Mouse (Mus musculus) spleen, postnatal 14 days (tissue): Measurements from ENCODE around the gene Pou3f3.

Experiments used
- DNase-seq, 2 experiments: peaks; one replicate each; pipeline ENCODE4 v3.0.0; 2021 to 2022; ENCODE audit warnings: low spot score in 2 of 2

The Pou3f3 gene

DNA sequence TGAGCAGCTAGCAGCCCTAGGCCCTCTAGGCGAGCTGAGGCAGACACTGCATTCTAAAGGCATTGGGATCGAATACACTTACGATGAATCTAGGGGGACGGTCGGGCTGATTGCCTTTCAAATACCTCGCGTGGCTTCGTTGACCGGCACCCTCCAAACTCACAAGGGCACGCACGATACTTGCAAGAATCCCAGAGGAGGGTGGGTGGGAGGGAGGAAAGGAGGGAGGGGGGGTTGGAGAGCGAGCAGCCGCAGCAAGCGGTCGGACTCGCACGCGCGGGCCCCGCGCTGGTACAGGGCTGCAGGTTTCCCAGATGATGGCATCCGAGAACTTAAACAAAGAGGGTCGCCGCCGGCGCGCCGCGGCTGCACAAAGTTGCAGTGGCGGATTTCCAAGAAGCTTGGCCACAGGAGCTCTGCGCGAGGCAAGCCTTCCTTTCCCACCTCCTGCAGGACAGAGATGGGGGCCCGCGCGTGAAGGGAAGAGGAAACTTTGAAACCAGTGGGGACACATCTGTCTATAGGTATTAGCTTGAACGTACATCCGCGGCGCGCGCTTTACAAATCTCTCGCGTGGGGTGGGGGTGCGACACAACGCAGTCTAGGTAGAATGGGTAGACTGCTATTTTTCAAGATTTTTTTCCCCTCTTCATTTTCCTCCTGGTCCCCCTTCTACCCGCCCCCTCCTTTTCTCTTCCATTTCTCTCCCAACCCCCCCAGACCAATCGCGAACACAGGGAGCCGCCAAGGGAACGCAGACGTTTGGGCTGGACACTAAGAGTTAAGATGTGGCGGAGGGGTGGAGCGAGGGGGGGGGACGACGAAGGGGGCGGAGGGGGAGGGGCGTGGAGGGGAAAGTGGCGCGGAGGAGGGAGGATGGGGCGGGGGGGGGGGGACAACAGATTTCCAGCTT lies 647 bp upstream of the Pou3f3 start:
- no peak for DNase-seq

DNA sequence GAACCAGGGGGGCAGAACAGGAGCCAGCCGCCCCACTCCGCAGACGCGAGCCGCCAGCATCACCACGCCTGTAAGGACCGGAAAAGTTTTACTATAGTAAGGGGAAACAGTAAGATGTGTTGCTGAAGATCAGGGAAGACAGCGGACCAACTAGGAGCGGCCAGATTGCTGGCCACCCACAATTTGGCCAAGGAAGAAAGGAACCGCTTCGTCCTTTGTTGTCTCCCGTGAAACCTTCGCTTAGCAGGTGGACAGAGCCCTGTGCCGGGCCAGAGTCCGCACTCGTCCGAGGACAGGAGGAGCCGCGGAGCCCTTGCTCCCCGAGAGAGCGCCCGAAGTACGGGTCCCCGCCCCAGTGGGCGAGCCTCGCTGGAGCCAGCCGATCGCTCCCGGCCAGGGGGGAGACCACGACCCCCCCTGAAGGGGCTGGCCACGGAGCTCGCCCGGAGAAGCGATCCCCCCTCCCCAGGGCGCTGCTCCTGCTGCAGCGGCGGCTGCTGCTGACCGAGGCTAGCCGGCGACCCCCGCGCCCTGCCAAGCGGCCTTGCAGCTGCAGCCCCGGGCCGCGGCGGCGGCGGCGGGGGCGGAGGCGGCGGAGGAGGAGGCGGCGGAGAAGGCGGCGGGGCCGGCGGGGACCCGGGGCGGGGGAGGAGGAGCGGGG lies 933 bp downstream of the Pou3f3 start:
- DNase-seq: no peak

DNA sequence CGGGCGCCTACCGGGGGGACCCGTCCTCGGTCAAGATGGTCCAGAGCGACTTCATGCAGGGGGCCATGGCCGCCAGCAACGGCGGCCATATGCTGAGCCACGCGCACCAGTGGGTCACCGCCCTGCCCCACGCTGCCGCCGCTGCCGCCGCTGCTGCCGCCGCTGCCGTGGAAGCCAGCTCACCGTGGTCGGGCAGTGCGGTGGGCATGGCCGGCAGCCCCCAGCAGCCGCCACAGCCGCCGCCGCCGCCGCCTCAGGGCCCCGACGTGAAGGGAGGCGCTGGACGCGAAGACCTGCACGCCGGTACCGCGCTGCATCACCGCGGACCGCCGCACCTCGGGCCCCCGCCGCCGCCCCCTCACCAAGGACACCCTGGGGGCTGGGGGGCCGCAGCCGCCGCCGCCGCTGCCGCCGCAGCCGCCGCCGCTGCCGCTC lies 1.8 kb downstream of the Pou3f3 start:
- no peak for DNase-seq

DNA sequence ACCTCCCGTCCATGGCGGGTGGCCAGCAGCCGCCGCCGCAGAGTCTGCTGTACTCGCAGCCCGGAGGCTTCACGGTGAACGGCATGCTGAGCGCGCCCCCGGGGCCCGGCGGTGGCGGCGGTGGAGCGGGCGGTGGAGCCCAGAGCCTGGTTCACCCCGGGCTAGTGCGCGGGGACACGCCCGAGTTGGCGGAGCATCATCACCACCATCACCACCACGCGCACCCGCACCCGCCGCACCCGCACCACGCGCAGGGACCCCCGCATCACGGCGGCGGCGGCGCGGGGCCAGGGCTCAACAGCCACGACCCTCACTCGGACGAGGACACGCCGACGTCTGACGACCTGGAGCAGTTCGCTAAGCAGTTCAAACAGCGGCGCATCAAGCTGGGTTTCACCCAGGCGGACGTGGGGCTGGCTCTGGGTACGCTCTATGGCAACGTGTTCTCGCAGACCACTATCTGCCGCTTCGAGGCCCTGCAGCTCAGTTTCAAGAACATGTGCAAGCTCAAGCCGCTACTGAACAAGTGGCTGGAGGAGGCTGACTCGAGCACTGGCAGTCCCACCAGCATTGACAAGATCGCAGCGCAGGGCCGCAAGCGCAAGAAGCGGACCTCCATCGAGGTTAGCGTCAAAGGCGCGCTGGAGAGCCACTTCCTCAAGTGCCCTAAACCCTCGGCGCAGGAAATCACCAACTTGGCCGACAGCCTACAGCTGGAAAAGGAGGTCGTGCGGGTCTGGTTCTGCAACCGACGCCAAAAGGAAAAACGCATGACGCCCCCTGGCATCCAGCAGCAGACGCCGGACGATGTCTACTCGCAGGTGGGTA lies 2.4 kb downstream of the Pou3f3 start:
- no peak for DNase-seq

DNA sequence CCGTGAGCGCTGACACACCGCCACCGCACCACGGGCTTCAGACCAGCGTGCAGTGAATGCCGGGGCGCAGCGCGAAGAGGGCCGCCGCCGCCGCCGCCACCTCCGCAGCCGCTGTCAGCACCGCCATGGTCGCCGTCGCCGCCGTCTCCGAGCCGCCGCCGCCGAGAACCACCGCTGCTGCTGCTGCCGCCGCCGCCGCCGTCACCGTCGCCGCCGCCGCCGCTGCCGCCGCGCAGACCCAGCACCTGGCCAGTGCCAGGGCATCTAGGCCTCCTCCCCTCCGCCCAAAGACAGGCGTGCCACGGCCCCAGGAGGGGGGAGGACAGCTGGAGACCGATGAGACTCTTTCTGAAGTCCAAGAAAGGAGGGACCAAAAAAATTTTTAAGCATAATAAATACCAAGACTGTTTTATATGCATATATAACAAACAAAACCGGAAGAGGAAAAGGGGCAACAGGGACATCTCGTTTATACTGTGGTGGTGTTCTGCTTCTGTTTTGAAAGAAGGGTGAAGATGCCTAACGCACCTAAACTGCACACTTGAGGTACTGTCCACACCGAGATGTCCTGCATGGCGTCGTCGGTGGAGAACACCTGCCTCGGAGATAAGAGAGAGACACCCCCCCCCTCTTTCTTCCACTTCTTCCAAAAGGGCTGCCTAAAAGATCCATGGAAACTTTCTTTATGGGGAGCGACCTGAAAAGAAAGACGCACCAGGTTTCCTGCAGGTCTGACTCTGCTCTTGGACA lies 3.2 kb downstream of the Pou3f3 start:
- no peak for DNase-seq

DNA sequence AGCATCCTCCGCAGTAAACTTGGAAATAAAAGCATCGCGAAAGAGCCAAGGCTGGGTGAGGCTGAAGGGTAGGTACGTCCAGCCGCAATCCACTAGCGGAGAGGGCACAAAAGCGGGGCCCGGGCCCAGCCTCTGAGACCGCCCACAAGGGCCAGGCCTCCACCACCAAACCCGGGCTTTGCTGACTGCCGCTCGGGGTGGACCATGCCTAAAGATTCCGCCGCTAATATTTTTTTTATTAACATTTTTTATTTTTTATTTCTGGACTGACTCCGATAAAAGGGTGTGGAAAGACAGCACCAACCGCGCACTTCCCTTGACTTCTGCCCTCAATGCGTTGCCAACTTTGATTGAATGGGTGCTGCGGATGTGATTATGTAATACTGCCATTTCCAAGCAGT lies 3.9 kb downstream of the Pou3f3 start:
- no peak for DNase-seq

DNA sequence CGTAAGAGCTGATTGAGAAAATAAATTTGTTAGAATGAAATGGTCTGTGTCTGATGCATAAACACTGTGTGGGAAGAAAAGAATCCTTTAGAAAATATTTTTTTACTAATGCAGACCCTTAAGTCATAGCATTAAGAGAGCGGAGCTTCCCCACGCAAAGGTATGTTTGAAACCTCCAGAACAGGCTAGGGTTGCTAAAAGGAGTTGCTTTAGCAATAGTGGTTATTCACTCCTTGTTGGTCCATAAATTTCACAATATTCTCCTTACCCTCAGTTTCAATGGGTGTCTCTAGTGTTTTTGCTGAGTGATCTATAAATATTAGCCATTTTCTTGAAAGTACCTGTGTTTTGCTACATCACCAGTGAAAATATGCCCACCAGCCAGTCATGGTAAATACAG lies 4.6 kb downstream of the Pou3f3 start:
- DNase-seq: no peak

DNA sequence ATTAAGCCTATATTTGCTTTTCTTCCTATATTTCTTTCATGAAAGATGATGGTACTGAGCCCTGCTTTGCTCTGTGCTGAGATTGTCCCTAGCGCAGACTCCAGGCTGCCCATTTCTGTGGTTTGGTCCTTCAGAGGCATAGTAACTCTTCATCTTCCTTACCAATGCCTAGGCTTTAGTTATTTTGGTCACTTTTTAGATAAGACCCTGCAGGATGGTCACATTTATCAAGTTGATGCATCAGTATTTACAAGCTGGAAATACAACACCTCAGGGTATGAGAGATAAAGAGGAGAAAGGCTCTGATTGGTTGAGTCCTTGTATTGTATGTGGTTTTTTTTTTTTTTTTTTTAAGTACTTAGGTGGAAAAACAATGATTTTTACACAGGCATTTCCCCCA lies 5.2 kb downstream of the Pou3f3 start:
- DNase-seq: no peak

DNA sequence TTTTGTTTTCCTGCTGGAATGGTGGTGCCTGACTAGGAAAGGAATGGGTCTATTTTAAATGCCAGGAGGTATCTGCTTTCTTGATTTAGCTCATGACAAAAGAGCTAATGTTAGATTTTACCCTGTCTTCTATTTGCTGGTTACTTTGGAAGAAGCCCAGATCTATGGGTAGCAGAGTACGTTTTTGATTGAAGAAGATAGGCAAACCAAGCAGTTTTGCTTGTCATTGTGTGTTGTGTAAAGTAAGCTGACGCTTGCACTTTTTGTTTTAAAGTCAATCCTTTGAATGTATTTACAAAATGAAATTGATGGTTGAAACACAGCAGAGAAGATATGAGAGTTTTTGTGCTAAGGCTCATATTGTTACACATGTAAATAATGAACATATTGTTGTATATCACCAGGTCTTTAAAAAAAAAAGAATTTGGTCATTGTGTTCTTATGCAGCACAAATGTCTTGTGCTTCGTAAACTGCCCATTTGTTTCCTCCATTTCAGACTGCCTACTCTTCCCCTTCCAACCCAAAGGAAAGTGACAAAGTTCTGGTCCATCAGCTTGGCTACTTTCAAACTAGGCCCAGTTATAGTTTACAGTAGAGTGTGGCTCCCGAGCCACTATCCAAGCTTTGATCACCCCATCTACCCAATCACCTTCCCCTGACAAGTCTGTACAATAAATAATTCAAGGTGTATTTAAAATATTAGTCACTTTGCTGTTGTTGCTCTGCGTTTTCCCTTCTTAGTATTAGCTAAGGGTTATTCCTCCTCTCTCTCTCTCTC lies 6.5 kb downstream of the Pou3f3 start:
- no peak for DNase-seq

DNA sequence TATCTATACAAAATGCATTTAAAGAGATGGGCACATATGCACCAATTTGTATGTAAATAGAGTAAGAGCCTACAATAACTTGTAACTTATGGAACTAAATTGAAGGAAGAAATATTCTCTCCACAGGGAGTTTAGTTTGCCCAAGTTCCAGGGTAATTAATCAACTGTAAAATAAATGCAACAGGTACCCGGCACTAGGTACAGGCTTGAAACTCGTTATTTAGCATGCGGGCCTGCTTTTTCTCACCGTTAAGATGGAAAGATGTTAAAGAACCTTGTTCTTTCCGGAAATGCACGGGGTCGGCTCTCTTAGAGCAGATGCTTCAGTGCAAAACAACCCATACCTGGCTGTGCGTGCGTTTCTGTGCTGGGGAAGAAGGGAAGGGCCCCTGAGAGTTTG lies 7.4 kb downstream of the Pou3f3 start:
- no peak for DNase-seq

DNA sequence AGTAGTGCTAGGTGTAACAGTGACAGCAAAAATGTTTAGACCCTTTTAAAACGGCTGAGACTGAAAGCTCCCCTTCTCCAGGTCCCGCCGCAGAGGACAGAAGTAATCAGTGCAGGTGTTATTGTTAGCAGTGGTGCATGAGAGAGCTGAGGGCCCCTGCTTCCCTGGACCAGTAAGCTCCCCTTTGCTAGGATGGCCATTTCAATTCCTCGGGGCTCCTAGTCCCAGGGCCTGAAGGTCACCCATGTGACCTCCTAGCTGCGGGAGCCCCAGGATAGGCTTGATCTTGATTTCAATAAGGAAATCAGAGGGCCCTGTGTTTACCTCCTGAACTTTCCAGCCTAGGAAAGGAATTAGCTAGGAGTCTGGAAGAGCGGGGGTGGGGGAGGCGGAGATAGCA lies 7.9 kb downstream of the Pou3f3 start:
- DNase-seq: no peak

DNA sequence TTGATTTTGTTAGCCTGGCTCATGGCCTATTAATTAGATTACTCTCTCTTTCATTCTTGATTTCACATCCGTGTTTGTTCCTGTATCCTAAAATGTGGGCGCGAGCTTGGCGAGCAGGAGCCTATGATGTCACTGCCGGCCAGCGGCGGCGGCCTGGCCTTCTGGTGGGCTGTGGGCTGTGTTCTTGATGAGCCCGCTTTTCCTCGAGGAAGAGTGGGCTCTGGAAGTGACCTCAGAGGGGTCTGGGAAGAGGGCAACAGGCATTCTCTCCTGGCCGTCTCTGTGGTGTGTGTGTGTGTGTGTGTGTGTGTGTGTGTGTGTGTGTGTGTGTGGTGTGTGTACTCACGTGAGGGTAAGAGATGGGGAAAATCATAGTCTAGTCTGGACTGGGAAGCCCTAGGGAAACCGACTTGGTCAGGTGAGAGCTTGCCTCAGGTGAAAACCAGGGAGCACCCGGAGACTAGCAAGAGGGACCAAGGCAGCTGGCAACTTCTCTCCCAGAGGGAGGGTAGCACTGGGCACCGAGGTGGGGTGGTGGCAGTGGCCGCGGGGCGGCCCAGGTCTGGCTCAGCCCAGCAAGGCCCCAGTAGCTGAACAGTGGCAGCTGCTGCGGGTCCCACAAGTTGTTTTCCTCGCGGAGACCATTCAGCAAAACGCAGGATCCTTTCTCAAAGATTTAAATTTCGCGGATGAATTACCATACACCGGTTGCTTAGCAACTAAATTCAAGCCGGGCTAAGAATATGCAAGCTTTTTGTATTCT lies 8.5 kb downstream of the Pou3f3 start:
- no peak for DNase-seq

DNA sequence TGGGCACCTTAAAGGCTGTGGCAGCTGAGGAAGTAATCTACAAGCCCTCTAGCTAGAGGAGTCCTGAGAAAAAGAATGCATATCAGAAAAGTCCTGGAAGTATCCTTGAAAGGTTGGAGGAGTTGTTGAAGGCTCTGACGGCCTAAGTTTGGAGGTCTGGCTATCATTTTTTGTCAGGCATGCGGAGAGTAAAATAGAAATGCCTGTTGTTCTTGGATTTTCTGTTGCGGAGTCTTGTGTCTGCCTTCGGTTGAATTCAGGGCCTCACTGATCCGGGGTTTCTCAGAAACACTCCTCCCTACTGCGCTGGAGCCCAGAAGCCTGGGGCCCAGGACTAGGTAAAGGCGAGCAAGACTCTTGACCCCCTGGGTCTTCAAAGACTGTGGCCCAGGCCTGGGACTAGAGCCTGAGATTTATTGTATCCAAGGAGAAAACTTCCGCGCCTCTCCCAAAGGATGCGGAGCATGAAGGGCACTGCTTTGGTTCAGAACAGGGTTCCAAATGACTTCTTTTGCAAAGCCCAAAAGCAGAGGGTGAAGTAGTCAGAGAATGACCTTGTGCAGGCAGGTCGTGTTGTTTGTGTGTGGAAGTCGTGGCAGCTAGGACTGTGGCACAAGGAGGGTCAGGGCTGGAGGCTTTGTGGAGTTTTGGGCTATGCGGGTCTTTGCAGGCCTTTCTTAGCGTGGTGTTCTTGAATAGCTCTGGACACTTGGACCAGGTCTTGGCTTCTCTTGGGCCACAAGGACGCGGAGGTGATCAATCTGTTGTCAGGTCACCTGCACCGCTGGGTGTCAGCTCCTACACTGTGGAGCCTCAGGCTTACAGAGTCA lies 9.6 kb downstream of the Pou3f3 start:
- no peak for DNase-seq

DNA sequence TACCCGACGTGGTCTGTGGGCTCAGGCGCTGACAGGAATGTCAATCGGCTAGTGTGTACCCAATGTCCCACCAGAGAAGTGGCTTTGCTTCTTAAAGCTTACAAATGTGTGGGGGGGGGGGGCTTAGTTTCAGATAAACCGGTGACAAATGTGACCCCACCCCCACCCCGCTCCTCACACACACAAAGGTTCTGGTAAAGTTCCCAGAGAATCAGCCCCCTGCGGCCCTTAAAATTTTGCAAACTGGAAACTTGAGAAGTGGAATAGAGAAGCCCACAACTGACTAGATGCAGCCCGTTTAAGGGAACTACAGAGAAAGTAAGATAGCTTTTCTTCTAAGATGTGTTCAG lies 10.2 kb downstream of the Pou3f3 start:
- DNase-seq: no peak

DNA sequence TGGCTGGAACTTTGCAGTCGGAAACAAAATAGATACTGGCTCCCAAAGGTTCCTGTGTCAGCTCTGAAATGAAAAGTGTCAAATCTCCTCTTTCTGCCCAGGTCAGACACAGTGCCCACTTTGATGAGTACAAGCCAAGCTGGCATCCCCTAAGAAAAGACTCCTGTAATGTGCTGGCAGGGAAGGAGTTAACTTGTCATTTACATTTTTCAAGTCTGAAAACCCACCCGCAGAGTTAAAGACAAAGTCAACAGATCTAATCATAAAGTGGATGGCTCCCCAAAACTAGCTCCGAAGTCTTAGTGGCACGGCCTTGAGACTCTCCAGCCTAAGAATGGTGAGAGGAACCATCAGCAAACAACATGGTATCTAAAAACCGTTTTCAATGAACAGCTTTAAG lies 11.6 kb downstream of the Pou3f3 start:
- DNase-seq: no peak

DNA sequence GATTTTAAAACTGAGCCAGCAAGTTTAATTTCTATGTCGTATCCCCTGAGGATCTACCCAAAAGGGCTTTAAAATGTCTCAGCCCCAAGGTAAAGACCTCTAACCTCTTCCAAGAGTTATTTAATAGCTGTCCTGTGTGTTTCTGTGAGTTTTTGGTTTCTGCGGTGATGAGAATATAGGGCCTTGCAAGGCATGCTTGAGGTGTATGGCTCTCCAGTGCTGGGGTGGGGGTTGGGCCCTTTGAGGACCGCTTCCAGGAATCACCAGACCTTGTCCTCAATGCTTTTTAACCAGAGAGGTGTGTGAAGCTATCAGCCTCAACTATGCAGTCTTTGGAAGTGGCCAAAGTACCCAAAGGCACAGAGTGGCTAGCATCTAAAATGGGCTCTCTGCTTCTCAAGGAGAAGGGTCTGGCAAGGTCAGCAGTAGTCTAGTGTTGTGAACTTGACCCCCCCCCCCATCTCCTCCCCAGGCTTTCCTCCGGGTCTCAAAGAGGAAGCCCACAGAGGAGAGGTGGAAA lies 12.1 kb downstream of the Pou3f3 start:
- DNase-seq: no peak

DNA sequence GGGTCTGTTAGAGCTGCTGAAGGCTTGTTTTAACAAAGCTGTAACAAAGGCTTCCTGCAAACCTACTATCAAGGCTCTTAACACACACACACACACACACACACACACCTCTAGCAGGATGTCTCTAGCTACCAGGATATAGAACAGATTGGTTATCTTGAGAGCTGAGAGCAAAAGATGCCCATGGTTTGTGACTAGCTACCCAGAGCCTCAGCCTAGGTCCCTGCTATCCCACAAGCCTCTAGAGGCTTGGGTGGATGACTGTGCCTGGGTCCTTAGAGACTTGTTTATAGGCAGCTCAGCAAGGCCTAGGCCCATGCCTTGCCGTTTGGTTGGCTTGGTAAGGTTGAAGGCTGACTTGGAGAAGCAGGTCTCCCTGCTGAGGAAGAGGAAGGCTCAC lies 13.5 kb downstream of the Pou3f3 start:
- DNase-seq: no peak

DNA sequence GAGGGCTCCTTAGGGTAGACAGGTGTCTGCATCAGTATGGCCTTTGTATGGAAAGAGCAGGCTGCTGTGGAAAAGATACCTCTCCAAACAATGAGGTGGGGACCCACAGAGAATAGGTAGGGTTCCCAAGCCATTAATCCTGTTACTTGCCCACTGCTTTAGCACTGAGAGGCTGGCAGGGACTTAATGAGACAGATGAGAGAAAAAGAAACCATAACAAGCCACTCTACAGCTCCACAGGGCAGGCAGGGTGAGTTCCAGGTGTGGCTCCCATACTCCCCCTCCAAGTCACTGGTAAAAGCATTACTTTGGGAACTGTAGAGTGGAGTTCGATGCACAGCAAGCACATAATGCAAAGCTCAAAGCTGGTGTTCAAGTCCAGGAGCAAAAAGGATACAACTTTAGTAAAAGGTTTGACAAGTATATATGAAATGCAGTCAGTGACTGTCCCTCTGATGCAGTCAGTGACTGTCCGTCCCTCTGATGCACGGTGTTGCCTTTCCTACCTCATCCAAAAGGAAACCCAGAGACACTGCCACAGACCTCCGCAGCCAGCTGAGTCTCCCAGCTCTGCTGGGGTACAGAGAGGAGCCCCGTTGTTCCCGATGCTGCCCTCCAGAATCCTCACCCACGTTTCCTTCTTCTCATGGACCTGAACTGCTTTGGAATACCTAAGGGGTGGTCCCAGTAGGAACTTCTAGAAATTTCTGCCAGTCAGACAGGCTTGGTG lies 14.0 kb downstream of the Pou3f3 start:
- no peak for DNase-seq
